Mouse (Mus musculus) liver, embryonic 11.5 days (tissue): Measurements from ENCODE around the gene Dytn. TPM values are rescaled to one million over a fixed set of nuclear protein-coding genes. Genes with fewer than 3 reads are reported as not detected.

ENCODE experiments used
- ATAC-seq: fragments of 200-750 bp; cut with Nextera tagmentation; replicated peaks from 2 replicates; pipeline ENCODE4 v1.8.0; 2017; ENCODE audit warnings: moderate number of reproducible peaks, mild to moderate bottlenecking, moderate TSS enrichment, moderate library complexity; ENCODE audit not compliant: low FRiP score
- DNase-seq: peaks from one replicate; pipeline ENCODE4 v3.0.0-alpha.2; 2017; ENCODE audit warnings: low spot score
- H3K27ac ChIP-seq: fragments of 300-500 bp; sonication (generic); 2 replicates; pipeline ENCODE4 v1.5.1; 2014; ENCODE audit warnings: mild to moderate bottlenecking, low read depth, low read length, control low read depth
- H3K27me3 ChIP-seq: fragments of 300-500 bp; sonication (generic); replicated peaks from 2 replicates; pipeline ENCODE4 v1.6.1; 2014; ENCODE audit warnings: low read length, mixed read lengths; ENCODE audit not compliant: control insufficient read depth, insufficient read depth
- H3K36me3 ChIP-seq: fragments of 300-500 bp; sonication (generic); 2 replicates; pipeline ENCODE4 v1.6.1; 2014; ENCODE audit warnings: mild to moderate bottlenecking, low read length, moderate library complexity, mixed read lengths; ENCODE audit not compliant: control insufficient read depth, insufficient read depth
- H3K4me1 ChIP-seq: fragments of 300-500 bp; sonication (generic); replicated peaks from 2 replicates; pipeline ENCODE4 v1.6.1; 2014; ENCODE audit warnings: low read length, mixed read lengths; ENCODE audit not compliant: control insufficient read depth, insufficient read depth
- H3K4me2 ChIP-seq: fragments of 300-500 bp; sonication (generic); 2 replicates; pipeline ENCODE4 v1.6.1; 2014; ENCODE audit warnings: mild to moderate bottlenecking, control low read depth, moderate library complexity
- H3K4me3 ChIP-seq: fragments of 300-500 bp; sonication (generic); 2 replicates; pipeline ENCODE4 v1.5.1; 2014; ENCODE audit warnings: low read depth, low read length, control low read depth
- H3K9ac ChIP-seq: fragments of 300-500 bp; sonication (generic); 2 replicates; pipeline ENCODE4 v1.6.1; 2014; ENCODE audit warnings: low read depth, low read length, control low read depth
- H3K9me3 ChIP-seq: fragments of 300-500 bp; sonication (generic); 2 replicates; pipeline ENCODE4 v1.6.1; 2016; ENCODE audit warnings: low read length, inconsistent platforms, mixed read lengths; ENCODE audit not compliant: control insufficient read depth
- WGBS: fragments of 180-500 bp; shearing (Covaris S2); extraction: QIAGEN DNeasy Blood & Tissue Kit; methylation state at CpG from one replicate; pipeline ENCODE4 v1.1.7; 2014; 5-methylcytosine and 5-hydroxymethylcytosine counted together
- polyA plus RNA-seq: library from polyadenylated mRNA; unstranded; fragments of >200 nt; fragmentation: Nextera tagmentation; extraction: Ambion mirVana; gene quantifications from 2 replicates; pipeline ENCODE4 v1.2.1, GENCODE M21; 2014

The Dytn gene
- not detected in 2 replicates for polyA plus RNA-seq

- Histone ChIP-seq H3K4me1 (no peaks in the 10 kb centered on the region), H3K36me3 (no peaks in the 10 kb centered on the region), H3K4me3 (no peak within 1 kb of the TSS), H3K27ac (no peak within 1 kb of the TSS), H3K4me2 (no peak within 1 kb of the TSS), H3K27me3 (no peaks in the 10 kb centered on the region), H3K9ac (no peak within 1 kb of the TSS), H3K9me3 (no peaks in the 10 kb centered on the region)
- 74% methylated on average over 4 of the region's 4 CpGs for WGBS
- no peak for DNase-seq
- ATAC-seq = no peak
Observed at GRCm38 (mm10) chr1:63686827-63687226, at the start of gene Dytn. TSS of gene Dytn (minus strand) at chr1:63686927.

GRCm38 (mm10) chr1:63730240-63730771 lies 43.6 kb upstream of the Dytn start, which contains the start of the genes Mdh1b and Fastkd2:
TSS of gene Mdh1b (minus strand) at chr1:63730318.
TSS of gene Fastkd2 (plus strand) at chr1:63730614.
- under 1% methylated on average over 31 of the region's 31 CpGs for WGBS
- Histone ChIP-seq H3K4me1 (peaks cover 5% of the 10 kb centered on the region; the same call in 1 of the 2 replicates), H3K9me3 (no peaks in the 10 kb centered on the region), H3K36me3 (no peaks in the 10 kb centered on the region), H3K4me2 (peak within 1 kb of the TSS; percentile 69), H3K4me3 (peak within 1 kb of the TSS; percentile 74), H3K27me3 (no peaks in the 10 kb centered on the region), H3K27ac (no peak within 1 kb of the TSS), H3K9ac (peak within 1 kb of the TSS; percentile 76)
- DNase-seq = peak; percentile 83
- peak; percentile 90 for ATAC-seq

- Histone ChIP-seq H3K27me3 (no peaks in the 10 kb centered on the region), H3K4me1 (peaks cover 5% of the 10 kb centered on the region; the same call in 1 of the 2 replicates), H3K4me2 (peak overlapping the region; percentile 69), H3K9me3 (no peaks in the 10 kb centered on the region), H3K4me3 (peak overlapping the region; percentile 74), H3K36me3 (no peaks in the 10 kb centered on the region), H3K27ac (no peak overlapping the region), H3K9ac (no peak overlapping the region)
- no peak for DNase-seq
- no peak for ATAC-seq
- WGBS = 53% methylated on average over 8 of the region's 8 CpGs
Observed at GRCm38 (mm10) chr1:63729796-63730195, 43.1 kb upstream of the Dytn start.

GRCm38 (mm10) chr1:63720161-63720560 lies 33.4 kb upstream of the Dytn start:
- no peak overlapping the region for H3K27ac ChIP-seq
- WGBS = 86% methylated on average over 7 of the region's 7 CpGs
- H3K9ac ChIP-seq = no peak overlapping the region
- H3K4me2 ChIP-seq = no peak overlapping the region
- DNase-seq (no peak), ATAC-seq (no peak)
- no peaks in the 10 kb centered on the region for H3K9me3 ChIP-seq
- no peaks in the 10 kb centered on the region for H3K27me3 ChIP-seq
- H3K36me3 ChIP-seq = no peaks in the 10 kb centered on the region
- H3K4me1 ChIP-seq = no peaks in the 10 kb centered on the region
- H3K4me3 ChIP-seq = no peak overlapping the region

GRCm38 (mm10) chr1:63708876-63709275 lies 22.1 kb upstream of the Dytn start:
- no peaks in the 10 kb centered on the region for H3K27me3 ChIP-seq
- 60% methylated on average over 3 of the region's 3 CpGs for WGBS
- no peak overlapping the region for H3K4me2 ChIP-seq
- H3K9me3 ChIP-seq = no peaks in the 10 kb centered on the region
- H3K4me1 ChIP-seq = no peaks in the 10 kb centered on the region
- ATAC-seq (no peak), DNase-seq (no peak)
- H3K27ac ChIP-seq = no peak overlapping the region
- H3K4me3 ChIP-seq = no peak overlapping the region
- H3K9ac ChIP-seq = no peak overlapping the region
- no peaks in the 10 kb centered on the region for H3K36me3 ChIP-seq

GRCm38 (mm10) chr1:63705733-63706132 lies 19.0 kb upstream of the Dytn start:
- 74% methylated on average over 5 of the region's 5 CpGs for WGBS

GRCm38 (mm10) chr1:63696861-63697260 lies 10.1 kb upstream of the Dytn start:
- H3K4me1 ChIP-seq = no peaks in the 10 kb centered on the region
- ATAC-seq = no peak
- no peak overlapping the region for H3K4me2 ChIP-seq
- H3K9me3 ChIP-seq = no peaks in the 10 kb centered on the region
- H3K27ac ChIP-seq = no peak overlapping the region
- H3K9ac ChIP-seq = no peak overlapping the region
- no peaks in the 10 kb centered on the region for H3K27me3 ChIP-seq
- no peaks in the 10 kb centered on the region for H3K36me3 ChIP-seq
- no peak for DNase-seq
- WGBS = 77% methylated on average over 3 of the region's 3 CpGs
- no peak overlapping the region for H3K4me3 ChIP-seq

More at GRCm38 (mm10) chr1:63705733-63706132, 19.0 kb upstream of the Dytn start:
- ATAC-seq (no peak), DNase-seq (no peak)
- Histone ChIP-seq H3K27me3 (no peaks in the 10 kb centered on the region), H3K4me3 (no peak overlapping the region), H3K9me3 (no peaks in the 10 kb centered on the region), H3K4me1 (no peaks in the 10 kb centered on the region), H3K27ac (no peak overlapping the region), H3K4me2 (no peak overlapping the region), H3K36me3 (no peaks in the 10 kb centered on the region), H3K9ac (no peak overlapping the region)

GRCm38 (mm10) chr1:63675975-63676374 lies 10.8 kb downstream of the Dytn start:
- WGBS = 75% methylated on average over 3 of the region's 3 CpGs
- ATAC-seq (no peak), DNase-seq (no peak)
- Histone ChIP-seq H3K9ac (no peak overlapping the region), H3K27me3 (no peaks in the 10 kb centered on the region), H3K27ac (no peak overlapping the region), H3K36me3 (no peaks in the 10 kb centered on the region), H3K9me3 (no peaks in the 10 kb centered on the region), H3K4me3 (no peak overlapping the region), H3K4me1 (no peaks in the 10 kb centered on the region), H3K4me2 (no peak overlapping the region)

GRCm38 (mm10) chr1:63668852-63669160 lies 17.9 kb downstream of the Dytn start:
- 13% methylated on average over 3 of the region's 3 CpGs for WGBS
- Histone ChIP-seq H3K9ac (no peak overlapping the region), H3K4me1 (no peaks in the 10 kb centered on the region)

More at GRCm38 (mm10) chr1:63668852-63669160, 17.9 kb downstream of the Dytn start:
- Histone ChIP-seq H3K27me3 (no peaks in the 10 kb centered on the region), H3K27ac (no peak overlapping the region), H3K4me2 (no peak overlapping the region), H3K36me3 (no peaks in the 10 kb centered on the region), H3K9me3 (no peaks in the 10 kb centered on the region), H3K4me3 (no peak overlapping the region)
- ATAC-seq (no peak), DNase-seq (no peak)
